Mouse (Mus musculus) C2C12 (cell line): ENCODE data around the gene Mta2.

Source experiments
- CTCF ChIP-seq: IDR thresholded peaks from one replicate; pipeline ENCODE4 v1.5.1; 2011; ENCODE audit not compliant: control insufficient read depth, insufficient read depth, insufficient read length
- FOSL1 ChIP-seq: IDR thresholded peaks from one replicate; pipeline ENCODE4 v1.8.0; 2011; ENCODE audit warnings: mild to moderate bottlenecking, low read length; ENCODE audit not compliant: poor library complexity, insufficient read depth, severe bottlenecking
- MYOD1 ChIP-seq: IDR thresholded peaks from one replicate; pipeline ENCODE4 v1.6.1; 2011; ENCODE audit warnings: low read depth; ENCODE audit not compliant: control insufficient read depth, insufficient read length
- USF1 ChIP-seq: IDR thresholded peaks from one replicate; pipeline ENCODE4 v1.6.1; 2011; ENCODE audit warnings: low read depth, mild to moderate bottlenecking, control low read depth, moderate library complexity

DNA sequence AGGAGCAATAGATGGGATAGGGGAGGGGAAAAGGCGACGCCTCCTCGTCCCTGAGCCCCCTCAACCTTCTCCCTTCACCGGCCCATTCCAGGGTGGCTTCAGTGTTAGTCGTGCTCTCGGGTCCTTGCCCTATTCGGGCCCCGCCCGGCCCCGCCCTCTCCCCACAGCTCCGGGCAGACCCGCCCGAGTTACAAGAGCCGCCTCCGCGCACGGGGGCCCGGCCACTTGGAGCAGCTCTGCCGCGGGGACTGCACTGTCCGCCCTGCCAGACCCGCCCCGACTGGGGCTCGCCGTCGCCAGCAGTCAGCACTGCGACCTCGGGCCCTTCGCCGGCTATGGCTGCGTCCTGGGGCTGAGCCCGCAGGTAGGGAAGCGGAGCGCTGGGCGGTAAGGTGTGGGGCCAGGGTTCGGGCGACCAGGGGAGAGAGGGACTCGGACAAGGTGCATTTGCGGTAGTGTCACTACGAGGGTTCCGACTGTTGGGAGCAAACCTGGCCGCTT lies 47.4 kb downstream of the Mta2 start, which contains the start of gene Ahnak:
- TF ChIP-seq CTCF = no peak
- TF ChIP-seq MYOD1 = no peak
- TF ChIP-seq USF1 = no peak
- TF ChIP-seq FOSL1 = no peak
